Mouse (Mus musculus): Measurements from ENCODE around the gene Cebpzos. TPM values are rescaled to one million over a fixed set of nuclear protein-coding genes. Genes with fewer than 3 reads are reported as not detected.

Gene Cebpzos
- polyA plus RNA-seq (2017; shearing (Covaris generic)) = 67.2 TPM

GRCm38 (mm10) chr17:78916369-78916813 is at the start of gene Cebpzos:
Gene Cebpzos, plus strand, starts transcription at chr17:78916500.

GRCm38 (mm10) chr17:78882401-78883112 is 33.7 kb upstream of the Cebpzos start, which contains the start of gene Eif2ak2:
Gene Eif2ak2, minus strand, starts transcription at chr17:78882573.

GRCm38 (mm10) chr17:78906892-78907291 is 9.4 kb upstream of the Cebpzos start, which contains the start of gene Sult6b1:
Gene Sult6b1, minus strand, starts transcription at chr17:78906992.

GRCm38 (mm10) chr17:78936466-78937228 is 20.3 kb downstream of the Cebpzos start, which contains the start of the genes Cebpz and Ndufaf7:
Gene Cebpz, minus strand, starts transcription at chr17:78937066.
Gene Ndufaf7, plus strand, starts transcription at chr17:78937136.

Other genes starting within 250 kb of the Cebpzos start
- 6.8 TPM for gene Strn, start 179.3 kb upstream of the Cebpzos start, polyA plus RNA-seq (2017; shearing (Covaris generic))
- gene Heatr5b, start 81.1 kb upstream of the Cebpzos start, polyA plus RNA-seq (2017; shearing (Covaris generic)) = 32.5 TPM
- 102 TPM for gene Gpatch11, start 80.9 kb upstream of the Cebpzos start, polyA plus RNA-seq (2017; shearing (Covaris generic))
- 28.4 TPM for gene Eif2ak2, start 33.9 kb upstream of the Cebpzos start, polyA plus RNA-seq (2017; shearing (Covaris generic))
- gene Sult6b1, start 9.5 kb upstream of the Cebpzos start, polyA plus RNA-seq (2017; shearing (Covaris generic)) = 0.40 TPM
- gene Cebpz, start 20.6 kb downstream of the Cebpzos start, polyA plus RNA-seq (2017; shearing (Covaris generic)) = 132 TPM
- gene Ndufaf7, start 20.6 kb downstream of the Cebpzos start, polyA plus RNA-seq (2017; shearing (Covaris generic)) = 50.1 TPM
- gene Prkd3, start 104.3 kb downstream of the Cebpzos start, polyA plus RNA-seq (2017; shearing (Covaris generic)) = 19.8 TPM
- 2.4 TPM for gene Qpct, start 135.4 kb downstream of the Cebpzos start, polyA plus RNA-seq (2017; shearing (Covaris generic))